ENCODE assay signal across 8 mouse cellular contexts in the genomic region with DNA sequence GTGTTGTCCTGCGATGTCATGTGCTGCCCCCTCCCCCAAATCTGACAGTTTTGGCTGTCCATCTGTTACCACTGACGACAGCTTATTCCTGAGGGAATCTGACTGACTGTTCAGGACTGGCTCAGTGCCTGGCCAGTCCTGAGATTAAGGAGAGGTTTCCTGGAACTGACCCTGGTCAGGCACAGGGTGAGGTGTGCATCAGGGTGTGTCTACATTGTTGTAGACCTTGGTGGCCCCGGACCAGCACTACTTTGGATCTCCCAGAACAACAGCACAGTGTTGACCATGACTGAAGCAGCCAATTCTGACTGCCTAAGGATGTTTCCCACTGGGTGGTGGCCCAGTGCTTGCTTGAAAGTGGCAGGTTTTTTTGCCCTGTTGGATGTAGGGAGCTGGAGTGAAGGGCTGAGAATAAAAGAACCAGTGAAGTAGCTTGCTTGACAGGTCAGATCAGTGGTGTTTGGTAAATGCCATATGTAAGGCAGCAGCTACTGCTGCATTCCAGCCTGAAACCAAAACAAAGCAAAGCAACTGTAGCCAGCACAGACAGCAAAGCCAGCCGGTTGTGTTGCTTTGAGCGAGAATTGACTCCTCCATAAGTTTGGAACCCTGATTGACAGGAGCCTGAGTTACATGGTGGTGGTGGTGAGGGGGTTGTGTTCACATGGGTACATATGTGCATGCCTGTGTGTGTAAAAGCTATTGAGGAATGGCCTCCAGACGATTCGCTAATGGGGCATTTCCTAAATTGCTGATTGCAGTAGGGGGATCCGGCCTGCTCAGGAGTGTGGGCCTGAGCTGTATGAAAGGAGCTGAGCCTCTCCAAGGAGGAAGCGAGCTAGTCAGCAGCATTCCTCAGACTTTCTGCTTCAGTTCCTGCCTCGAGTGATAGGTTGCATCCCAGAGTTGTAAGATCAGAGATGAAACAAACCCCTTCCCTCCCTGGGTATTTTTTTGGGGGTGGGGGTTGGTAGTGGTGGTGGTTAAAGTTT. TPM values are rescaled to one million over a fixed set of nuclear protein-coding genes. Genes with fewer than 3 reads are reported as not detected.
DNase-seq lines count a peak whose midpoint lies in the region; ATAC-seq and TF ChIP-seq lines count a peak whose summit lies in the region.

No protein-coding gene starts in this region.

- H3K9me3 ChIP-seq in kidney, embryonic 14.5 days (ENCODE audit: control insufficient read depth, low read length) = no peaks in the 10 kb centered on the region
- no peaks in the 10 kb centered on the region for H3K9me3 ChIP-seq in neural tube, embryonic 12.5 days

- 0 out of 2 replicates have a peak, but pooled peaks have one; percentile 17 for ATAC-seq in kidney, embryonic 14.5 days (ENCODE audit: low FRiP score, low TSS enrichment)
- ATAC-seq in neural tube, embryonic 12.5 days (ENCODE audit: low FRiP score, low read depth) = peak; percentile 37; the same call in 1 of the 2 replicates

- H3K27me3 ChIP-seq in kidney, adult 2 months (replicated peaks; ENCODE audit: control insufficient read depth, insufficient read depth, low read length) = no peaks in the 10 kb centered on the region
- no peaks in the 10 kb centered on the region for H3K27me3 ChIP-seq in kidney, embryonic 14.5 days (ENCODE audit: control insufficient read depth, insufficient read depth, low read length)
- no peaks in the 10 kb centered on the region for H3K27me3 ChIP-seq in neural tube, embryonic 12.5 days (replicated peaks)

- TF ChIP-seq POLR2A in kidney, adult 2 months (IDR thresholded peaks at IDR 0.05; ENCODE audit: low read depth, low read length) = no peak

- no peak overlapping the region for H3K4me3 ChIP-seq in kidney, adult 2 months (ENCODE audit: insufficient read depth, low read depth, low read length)
- H3K4me3 ChIP-seq in kidney, embryonic 14.5 days (ENCODE audit: low read length) = no peak overlapping the region
- no peak overlapping the region for H3K4me3 ChIP-seq in neural tube, embryonic 12.5 days

- peak; percentile 64 for DNase-seq in kidney, adult 2 months
- DNase-seq in kidney, postnatal 10 days = no peak
- DNase-seq in heart, adult 9 months (ENCODE audit: low spot score in 2 of 2) = peak; percentile 51 to 75
- no peak for DNase-seq in right cerebral cortex, postnatal 25 days
- DNase-seq in ovary, adult 18-20 months (ENCODE audit: low spot score) = no peak
- no peak for DNase-seq in adrenal gland, adult 18-20 months (ENCODE audit: low spot score in 2 of 2)

- H3K27ac ChIP-seq in kidney, adult 2 months (ENCODE audit: insufficient read depth, low read depth, low read length) = peak overlapping the region; percentile 37; the same call in 1 of the 2 replicates
- H3K27ac ChIP-seq in kidney, embryonic 14.5 days (ENCODE audit: low read depth, low read length) = peak overlapping the region; percentile 30; the same call in 1 of the 2 replicates
- no peak overlapping the region for H3K27ac ChIP-seq in neural tube, embryonic 12.5 days

- H3K9ac ChIP-seq in kidney, embryonic 14.5 days (ENCODE audit: low read depth, low read length) = no peak overlapping the region
- H3K9ac ChIP-seq in neural tube, embryonic 12.5 days = no peak overlapping the region

- H3K36me3 ChIP-seq in kidney, adult 2 months (ENCODE audit: control insufficient read depth, insufficient read depth, low read length) = no peaks in the 10 kb centered on the region
- H3K36me3 ChIP-seq in kidney, embryonic 14.5 days (ENCODE audit: control insufficient read depth, insufficient read depth, low read length) = no peaks in the 10 kb centered on the region
- H3K36me3 ChIP-seq in neural tube, embryonic 12.5 days = no peaks in the 10 kb centered on the region

- no peak overlapping the region for H3K4me2 ChIP-seq in kidney, embryonic 14.5 days (replicated peaks; ENCODE audit: low read depth, low read length)
- H3K4me2 ChIP-seq in neural tube, embryonic 12.5 days (replicated peaks) = no peak overlapping the region

- whole genome bisulfite sequencing in kidney, adult 2 months = 46% methylated on average over 10 of the region's 10 CpGs
- 48% methylated on average over 10 of the region's 10 CpGs for WGBS in kidney, embryonic 14.5 days
- 63% methylated on average over 10 of the region's 10 CpGs for WGBS in neural tube, embryonic 12.5 days

- peaks cover 5% of the 10 kb centered on the region for H3K4me1 ChIP-seq in kidney, adult 2 months (ENCODE audit: control insufficient read depth, insufficient read depth, low read length)
- peaks cover 11% of the 10 kb centered on the region for H3K4me1 ChIP-seq in kidney, embryonic 14.5 days (ENCODE audit: control insufficient read depth, insufficient read depth, low read length)
- H3K4me1 ChIP-seq in neural tube, embryonic 12.5 days = no peaks in the 10 kb centered on the region

- TF ChIP-seq CTCF in kidney, adult 2 months (conservative IDR thresholded peaks at IDR 0.05; ENCODE audit: insufficient read depth, insufficient read length, low read depth, low read length) = no peak

RNA-seq across cellular contexts. Expression of gene Sh3bgrl2, which starts 8.9 kb away (rescaled TPM):
- polyA plus RNA-seq in kidney, adult 2 months (2012; rRNA removed) = 10.5 and 12.1 TPM in 2 replicates
- polyA plus RNA-seq in kidney, embryonic 14.5 days (2014; fragmentation: Nextera tagmentation; extraction: Ambion mirVana) = 14.9 and 22.7 TPM in 2 replicates
- polyA plus RNA-seq in neural tube, embryonic 12.5 days (2016; fragmentation: Nextera tagmentation; extraction: Ambion mirVana) = 5.9 and 7.0 TPM in 2 replicates
- 10 to 100 TPM; 12.4 to 20.2 TPM for total RNA-seq in adrenal gland, adult 18-20 months (2021)

Comparison
In these comparisons a context has a peak if more than half of its experiments do, and no peak if none do; other contexts are left out.
1. DNase-seq: peak in kidney, adult 2 months (single experiment) and heart, adult 9 months (2 of 2); none in kidney, postnatal 10 days (single experiment), right cerebral cortex, postnatal 25 days (single experiment), ovary, adult 18-20 months (single experiment) and adrenal gland, adult 18-20 months (0 of 2).